Mouse (Mus musculus): ENCODE measurements around the gene Lce3a. TPM values are rescaled to one million over a fixed set of nuclear protein-coding genes. Genes with fewer than 3 reads are reported as not detected.

Lce3a gene
- polyA plus RNA-seq, 1 experiment from 2014 or later: not detected

Other genes starting within 250 kb of the Lce3a start
- not detected in 2 replicates for gene Lce1c, start 247.0 kb downstream of the Lce3a start, polyA plus RNA-seq (2015; fragmentation: Nextera tagmentation; extraction: Ambion mirVana)
- gene Lce1d, start 239.0 kb downstream of the Lce3a start, polyA plus RNA-seq (2015; fragmentation: Nextera tagmentation; extraction: Ambion mirVana): not detected in 2 replicates
- not detected in 2 replicates for gene Lce1e, start 217.2 kb downstream of the Lce3a start, polyA plus RNA-seq (2015; fragmentation: Nextera tagmentation; extraction: Ambion mirVana)
- not detected in 2 replicates for gene Lce1f, start 205.9 kb downstream of the Lce3a start, polyA plus RNA-seq (2015; fragmentation: Nextera tagmentation; extraction: Ambion mirVana)
- gene Gm38119, start 187.1 kb downstream of the Lce3a start, polyA plus RNA-seq (2015; fragmentation: Nextera tagmentation; extraction: Ambion mirVana): not detected in 2 replicates
- not detected in 2 replicates for gene Lce1g, start 173.9 kb downstream of the Lce3a start, polyA plus RNA-seq (2015; fragmentation: Nextera tagmentation; extraction: Ambion mirVana)
- gene Lce1h, start 161.2 kb downstream of the Lce3a start, polyA plus RNA-seq (2015; fragmentation: Nextera tagmentation; extraction: Ambion mirVana): not detected in 2 replicates
- not detected in 2 replicates for gene Lce1i, start 147.3 kb downstream of the Lce3a start, polyA plus RNA-seq (2015; fragmentation: Nextera tagmentation; extraction: Ambion mirVana)
- not detected in 2 replicates for gene Lce1j, start 135.7 kb downstream of the Lce3a start, polyA plus RNA-seq (2015; fragmentation: Nextera tagmentation; extraction: Ambion mirVana)
- not detected in 2 replicates for gene Lce1k, start 118.3 kb downstream of the Lce3a start, polyA plus RNA-seq (2015; fragmentation: Nextera tagmentation; extraction: Ambion mirVana)
- not detected in 2 replicates for gene Kprp, start 99.0 kb downstream of the Lce3a start, polyA plus RNA-seq (2015; fragmentation: Nextera tagmentation; extraction: Ambion mirVana)
- not detected in 2 replicates for gene Lce1l, start 74.9 kb downstream of the Lce3a start, polyA plus RNA-seq (2015; fragmentation: Nextera tagmentation; extraction: Ambion mirVana)
- gene 2310050C09Rik, start 56.0 kb downstream of the Lce3a start, polyA plus RNA-seq (2015; fragmentation: Nextera tagmentation; extraction: Ambion mirVana): 0.13 TPM in 1 of 2 replicates, not detected in the other
- not detected in 2 replicates for gene Lce3b, start 6.7 kb upstream of the Lce3a start, polyA plus RNA-seq (2015; fragmentation: Nextera tagmentation; extraction: Ambion mirVana)
- 0.28 TPM in 1 of 2 replicates, not detected in the other for gene Lce3c, start 18.3 kb upstream of the Lce3a start, polyA plus RNA-seq (2015; fragmentation: Nextera tagmentation; extraction: Ambion mirVana)
- not detected in 2 replicates for gene Lce3d, start 31.2 kb upstream of the Lce3a start, polyA plus RNA-seq (2015; fragmentation: Nextera tagmentation; extraction: Ambion mirVana)
- gene Lce3e, start 40.8 kb upstream of the Lce3a start, polyA plus RNA-seq (2015; fragmentation: Nextera tagmentation; extraction: Ambion mirVana): not detected in 2 replicates
- gene Lce3f, start 66.0 kb upstream of the Lce3a start, polyA plus RNA-seq (2015; fragmentation: Nextera tagmentation; extraction: Ambion mirVana): not detected in 2 replicates
- 0.42 and 1.0 TPM in 2 replicates for gene Crct1, start 89.5 kb upstream of the Lce3a start, polyA plus RNA-seq (2015; fragmentation: Nextera tagmentation; extraction: Ambion mirVana)
- gene Lce1m, start 92.8 kb upstream of the Lce3a start, polyA plus RNA-seq (2015; fragmentation: Nextera tagmentation; extraction: Ambion mirVana): not detected in 2 replicates
- gene Gm4858, start 142.6 kb upstream of the Lce3a start, polyA plus RNA-seq (2015; fragmentation: Nextera tagmentation; extraction: Ambion mirVana): not detected in 2 replicates
- gene Crnn, start 218.6 kb upstream of the Lce3a start, polyA plus RNA-seq (2015; fragmentation: Nextera tagmentation; extraction: Ambion mirVana): not detected in 2 replicates